10 mouse cellular contexts compared by ENCODE assay signal in the genomic region with DNA sequence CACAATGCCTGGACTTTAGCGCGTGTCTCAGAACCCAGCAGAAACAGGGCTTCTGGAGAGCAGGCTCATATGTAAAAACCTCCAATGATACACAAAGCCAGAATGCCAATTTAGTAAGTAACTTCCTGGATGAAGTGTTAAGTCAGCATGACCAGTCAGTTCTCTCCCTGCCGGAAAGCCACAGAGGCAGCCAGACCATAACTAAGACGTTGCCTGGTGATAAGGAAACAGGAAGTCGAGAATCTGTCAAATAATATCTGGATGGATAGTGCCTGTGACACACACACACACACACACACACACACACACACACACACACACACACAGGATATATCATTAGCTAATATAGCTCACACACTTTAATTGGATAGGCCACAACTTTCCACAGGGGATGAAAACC. TPM values are rescaled to one million over a fixed set of nuclear protein-coding genes. Genes with fewer than 3 reads are reported as not detected.
DNase-seq lines count a peak whose midpoint lies in the region; ATAC-seq lines count a peak whose summit lies in the region.
"Had no signal": no experiment of that assay in that cellular context is flagged by ENCODE, and none has a peak within 500 bp of the region (broad histone marks: within the 10 kb centered on the region; RNA-seq: fewer than 3 reads in every experiment).

No protein-coding gene starts in this region.

- WGBS in heart, embryonic 12.5 days, result 44% methylated on average over 5 of the region's 5 CpGs

- no peak overlapping the region for H3K4me2 ChIP-seq in heart, embryonic 12.5 days
- H3K4me2 ChIP-seq: hindbrain, embryonic 13.5 days; midbrain, embryonic 12.5 days had no signal

- peak; percentile 86 for ATAC-seq in heart, embryonic 12.5 days (ENCODE audit: insufficient number of reproducible peaks, low FRiP score)
- ATAC-seq in monocyte, adult 5-6 weeks (replicated peaks; ENCODE audit: insufficient number of reproducible peaks, low FRiP score, low TSS enrichment, poor library complexity, severe bottlenecking), result peak; percentile 98

- H3K4me3 ChIP-seq in heart, embryonic 12.5 days, result no peak overlapping the region
- H3K4me3 ChIP-seq: hindbrain, embryonic 13.5 days; midbrain, embryonic 12.5 days had no signal

- no peaks in the 10 kb centered on the region for H3K27me3 ChIP-seq in heart, embryonic 12.5 days (replicated peaks)
- H3K27me3 ChIP-seq: hindbrain, embryonic 13.5 days; midbrain, embryonic 12.5 days had no signal

- peaks cover 33% of the 10 kb centered on the region for H3K4me1 ChIP-seq in heart, embryonic 12.5 days (replicated peaks)
- H3K4me1 ChIP-seq: midbrain, embryonic 12.5 days had no signal

- intact Hi-C loops in heart, postnatal 36 days (cut with DNase I), result no loop called here

- no peak for DNase-seq in heart, postnatal 36 days
- peak; percentile 43 for DNase-seq in T-cell, adult 2 months (ENCODE audit: low spot score)
- DNase-seq in kidney, postnatal 14 days, result peak; percentile 25
- no peak for DNase-seq in thymus, postnatal 10 days (ENCODE audit: low spot score in 2 of 2)
- DNase-seq in adrenal gland, adult (ENCODE audit: inconsistent age in 2 of 2, low spot score in 1 of 2), result no peak
- DNase-seq in adrenal gland, postnatal 25 days, result no peak

- H3K36me3 ChIP-seq in heart, embryonic 12.5 days, result no peaks in the 10 kb centered on the region

- H3K27ac ChIP-seq in heart, embryonic 12.5 days (ENCODE audit: poor library complexity, severe bottlenecking), result no peak overlapping the region
- H3K27ac ChIP-seq: midbrain, embryonic 12.5 days had no signal

- H3K9ac ChIP-seq in heart, embryonic 12.5 days, result no peak overlapping the region
- H3K9ac ChIP-seq: hindbrain, embryonic 13.5 days; midbrain, embryonic 12.5 days had no signal

- H3K9me3 ChIP-seq in heart, embryonic 12.5 days (replicated peaks), result no peaks in the 10 kb centered on the region
- H3K9me3 ChIP-seq: hindbrain, embryonic 13.5 days; midbrain, embryonic 12.5 days had no signal

RNA-seq across cellular contexts. Expression of gene Hbp1, which starts 46.5 kb away (rescaled TPM):
- 93.7 and 97.0 TPM in 2 replicates for polyA plus RNA-seq in heart, embryonic 12.5 days (2016; fragmentation: Nextera tagmentation; extraction: Ambion mirVana)
- total RNA-seq in heart, postnatal 36 days (2021), result 10 to 100 TPM; 82.7 to 98.0 TPM
- 136 to 288 TPM (median 244 TPM) in 3 replicates for total RNA-seq in monocyte, adult 5-6 weeks (2017)
- total RNA-seq in adrenal gland, postnatal 25 days (2021), result 121 and 130 TPM in 2 replicates

Comparison
In these comparisons a context has a peak if more than half of its experiments do, and no peak if none do; other contexts are left out.
1. DNase-seq: peak in T-cell, adult 2 months (single experiment) and kidney, postnatal 14 days (single experiment); none in heart, postnatal 36 days (0 of 2), thymus, postnatal 10 days (0 of 2), adrenal gland, adult (0 of 2) and adrenal gland, postnatal 25 days (single experiment).